Mouse (Mus musculus): ENCODE measurements around the gene Spast. TPM values are rescaled to one million over a fixed set of nuclear protein-coding genes. Genes with fewer than 3 reads are reported as not detected.

Gene Spast
- 10.8 and 11.6 TPM in 2 replicates for polyA plus RNA-seq (2015; fragmentation: Nextera tagmentation; extraction: Ambion mirVana)

DNA sequence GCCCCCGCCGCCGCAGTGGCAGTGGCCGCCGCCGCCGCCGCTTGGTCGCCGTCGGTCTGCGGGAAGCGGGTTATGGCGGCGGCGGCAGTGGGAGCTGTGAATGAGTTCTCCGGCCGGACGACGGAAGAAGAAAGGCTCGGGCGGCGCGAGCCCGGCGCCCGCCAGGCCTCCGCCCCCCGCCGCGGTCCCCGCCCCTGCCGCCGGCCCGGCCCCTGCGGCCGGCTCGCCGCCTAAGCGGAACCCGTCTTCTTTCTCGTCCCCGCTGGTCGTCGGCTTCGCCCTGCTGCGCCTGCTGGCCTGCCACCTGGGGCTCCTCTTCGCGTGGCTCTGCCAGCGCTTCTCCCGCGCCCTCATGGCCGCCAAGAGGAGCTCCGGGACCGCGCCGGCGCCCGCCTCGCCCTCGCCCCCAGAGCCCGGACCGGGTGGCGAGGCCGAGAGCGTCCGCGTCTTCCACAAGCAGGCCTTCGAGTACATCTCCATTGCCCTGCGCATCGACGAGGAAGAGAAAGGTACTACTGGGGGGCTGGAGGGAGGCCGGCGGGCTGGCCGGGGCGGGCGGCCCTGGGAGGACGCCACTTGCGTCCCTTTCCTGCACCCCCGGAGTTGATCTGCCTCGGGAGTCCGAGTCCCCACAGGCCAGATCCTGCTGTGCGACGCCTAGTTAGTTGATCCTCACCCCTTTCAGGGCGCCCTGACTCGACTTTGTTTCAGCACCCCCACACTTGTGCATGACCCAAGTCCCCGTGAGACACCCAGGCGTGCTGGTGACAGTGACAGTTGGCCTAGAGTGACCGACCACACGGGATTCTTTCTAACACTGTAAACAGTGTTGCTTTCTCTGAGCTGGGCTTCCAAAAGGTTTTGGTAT is at the start of gene Spast:
Gene Spast, plus strand, starts transcription at position 51 of the 868 bp plus-strand sequence.
- TF ChIP-seq EP300 (optimal IDR thresholded peaks at IDR 0.05) (no peak), CTCF (IDR thresholded peaks at IDR 0.05; ENCODE audit: low read depth) (no peak)
- H3K36me3 ChIP-seq (ENCODE audit: control insufficient read depth, insufficient read depth, low read length) = no peaks in the 10 kb centered on the region
- DNase-seq (ENCODE audit: low spot score) = peak; percentile 80
- H3K4me1 ChIP-seq (replicated peaks; ENCODE audit: control insufficient read depth, insufficient read depth) = no peaks in the 10 kb centered on the region
- H3K27me3 ChIP-seq (ENCODE audit: control insufficient read depth, insufficient read depth, low read length) = no peaks in the 10 kb centered on the region
- WGBS = under 1% methylated on average over 54 of the region's 90 CpGs
- peak; percentile 92 for ATAC-seq (ENCODE audit: low FRiP score, low TSS enrichment)
- H3K9ac ChIP-seq (ENCODE audit: low read length) = peak within 1 kb of the TSS; percentile 93
- H3K4me2 ChIP-seq (replicated peaks; ENCODE audit: low read depth) = peak within 1 kb of the TSS; percentile 78
- peak within 1 kb of the TSS; percentile 98 for H3K27ac ChIP-seq (replicated peaks)
- peak within 1 kb of the TSS; percentile 96 for H3K4me3 ChIP-seq (ENCODE audit: low read depth, low read length)
- no peaks in the 10 kb centered on the region for H3K9me3 ChIP-seq (ENCODE audit: control insufficient read depth, low read length)

DNA sequence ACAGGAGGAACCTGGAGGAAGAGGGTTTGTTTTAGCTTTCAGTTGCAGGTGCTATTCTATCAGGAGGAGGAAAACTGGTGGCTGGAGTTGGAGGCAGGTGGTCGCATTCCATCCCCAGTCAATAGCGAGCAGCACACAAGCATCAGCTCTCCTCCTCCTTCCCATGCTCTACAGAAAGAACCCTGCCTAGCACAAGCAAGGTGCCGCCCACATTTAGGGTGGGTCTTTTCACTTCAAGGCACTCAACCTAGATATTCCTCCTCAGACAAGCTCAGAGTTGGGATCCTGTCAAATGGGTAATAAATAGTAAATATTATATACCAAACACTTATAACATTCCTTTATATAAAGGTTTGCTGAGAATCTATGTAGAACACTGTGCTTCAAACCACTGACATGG is 48.6 kb upstream of the Spast start:
- H3K27me3 ChIP-seq (ENCODE audit: control insufficient read depth, insufficient read depth, low read length) = no peaks in the 10 kb centered on the region

DNA sequence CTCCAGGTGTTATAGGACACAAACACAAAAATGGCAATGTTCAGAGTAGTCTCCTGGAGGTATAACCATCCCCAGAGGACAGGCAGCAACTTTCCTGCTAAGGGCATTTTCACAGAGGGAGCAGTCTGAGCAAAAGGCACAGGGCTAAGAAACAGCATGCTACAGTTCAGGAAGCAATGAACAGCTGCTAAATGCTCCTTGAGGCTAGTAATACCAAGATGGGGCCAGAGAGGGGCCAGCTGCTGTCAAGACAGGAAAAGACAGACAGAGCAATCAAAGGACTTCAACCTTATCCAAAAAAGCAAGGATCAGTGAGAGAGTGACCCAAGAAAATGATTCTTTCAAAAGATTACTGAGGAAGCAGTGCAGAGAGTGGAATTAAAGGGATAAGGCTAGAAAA is 47.9 kb upstream of the Spast start:
- Histone ChIP-seq H3K36me3 (ENCODE audit: control insufficient read depth, insufficient read depth, low read length) (no peaks in the 10 kb centered on the region), H3K4me1 (replicated peaks; ENCODE audit: control insufficient read depth, insufficient read depth) (no peaks in the 10 kb centered on the region), H3K27me3 (ENCODE audit: control insufficient read depth, insufficient read depth, low read length) (no peaks in the 10 kb centered on the region), H3K4me3 (ENCODE audit: low read depth, low read length) (no peak overlapping the region), H3K9ac (ENCODE audit: low read length) (no peak overlapping the region), H3K27ac (replicated peaks) (no peak overlapping the region), H3K4me2 (replicated peaks; ENCODE audit: low read depth) (no peak overlapping the region), H3K9me3 (ENCODE audit: control insufficient read depth, low read length) (no peaks in the 10 kb centered on the region)
- DNase-seq (ENCODE audit: low spot score) (no peak), ATAC-seq (ENCODE audit: low FRiP score, low TSS enrichment) (no peak)
- TF ChIP-seq EP300 (optimal IDR thresholded peaks at IDR 0.05) (no peak), CTCF (IDR thresholded peaks at IDR 0.05; ENCODE audit: low read depth) (no peak)

More for the DNA sequence above, 48.6 kb upstream of the Spast start:
- TF ChIP-seq CTCF (IDR thresholded peaks at IDR 0.05; ENCODE audit: low read depth) (no peak), EP300 (optimal IDR thresholded peaks at IDR 0.05) (no peak)
- Histone ChIP-seq H3K9me3 (ENCODE audit: control insufficient read depth, low read length) (no peaks in the 10 kb centered on the region), H3K9ac (ENCODE audit: low read length) (no peak overlapping the region), H3K4me3 (ENCODE audit: low read depth, low read length) (no peak overlapping the region), H3K36me3 (ENCODE audit: control insufficient read depth, insufficient read depth, low read length) (no peaks in the 10 kb centered on the region), H3K4me2 (replicated peaks; ENCODE audit: low read depth) (no peak overlapping the region), H3K27ac (replicated peaks) (no peak overlapping the region), H3K4me1 (replicated peaks; ENCODE audit: control insufficient read depth, insufficient read depth) (no peaks in the 10 kb centered on the region)
- 59% methylated on average over 3 of the region's 3 CpGs for WGBS
- DNase-seq (ENCODE audit: low spot score) (no peak), ATAC-seq (ENCODE audit: low FRiP score, low TSS enrichment) (no peak)

DNA sequence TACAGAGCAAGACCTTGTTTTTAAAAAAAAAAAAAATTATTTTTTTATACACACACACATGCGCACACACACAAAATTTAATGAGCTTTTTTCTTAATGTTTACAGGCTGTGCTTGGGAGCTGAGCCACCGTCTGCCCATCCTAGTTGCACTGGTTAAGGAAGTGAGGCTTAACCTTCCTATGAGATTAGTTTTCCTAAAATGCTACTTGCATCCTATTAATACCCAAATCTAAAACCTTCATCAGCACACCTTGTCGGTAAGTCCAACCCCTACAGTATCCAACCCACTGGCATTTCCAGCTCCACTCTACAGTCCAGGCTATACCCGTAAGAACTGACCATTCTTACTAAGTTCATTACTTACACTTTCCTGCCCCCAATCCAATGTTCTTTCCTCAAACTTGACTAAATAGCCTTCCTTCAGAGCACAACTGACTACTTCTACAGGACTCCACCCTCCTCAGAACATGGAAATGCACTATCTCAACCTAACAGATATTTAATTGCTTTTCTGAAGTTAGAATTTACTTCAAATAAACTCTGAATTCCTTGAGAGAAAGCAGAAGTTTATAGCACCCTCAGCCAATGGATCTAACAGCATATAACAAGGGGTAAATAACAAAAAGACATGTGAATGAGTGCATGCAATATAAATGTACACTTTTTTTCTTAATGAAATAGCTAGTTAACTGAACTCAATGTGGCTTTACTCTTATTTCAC is 47.0 kb upstream of the Spast start:
- H3K4me3 ChIP-seq (ENCODE audit: low read depth, low read length) = no peak overlapping the region
- ATAC-seq (ENCODE audit: low FRiP score, low TSS enrichment) = no peak
- no peak overlapping the region for H3K9ac ChIP-seq (ENCODE audit: low read length)
- no peaks in the 10 kb centered on the region for H3K27me3 ChIP-seq (ENCODE audit: control insufficient read depth, insufficient read depth, low read length)
- no peak overlapping the region for H3K27ac ChIP-seq (replicated peaks)
- no peaks in the 10 kb centered on the region for H3K36me3 ChIP-seq (ENCODE audit: control insufficient read depth, insufficient read depth, low read length)
- no peak overlapping the region for H3K4me2 ChIP-seq (replicated peaks; ENCODE audit: low read depth)
- TF ChIP-seq EP300 (optimal IDR thresholded peaks at IDR 0.05) (no peak), CTCF (IDR thresholded peaks at IDR 0.05; ENCODE audit: low read depth) (no peak)
- H3K9me3 ChIP-seq (ENCODE audit: control insufficient read depth, low read length) = no peaks in the 10 kb centered on the region
- DNase-seq (ENCODE audit: low spot score) = no peak
- WGBS = 75% methylated on average over 4 of the region's 4 CpGs
- H3K4me1 ChIP-seq (replicated peaks; ENCODE audit: control insufficient read depth, insufficient read depth) = no peaks in the 10 kb centered on the region

DNA sequence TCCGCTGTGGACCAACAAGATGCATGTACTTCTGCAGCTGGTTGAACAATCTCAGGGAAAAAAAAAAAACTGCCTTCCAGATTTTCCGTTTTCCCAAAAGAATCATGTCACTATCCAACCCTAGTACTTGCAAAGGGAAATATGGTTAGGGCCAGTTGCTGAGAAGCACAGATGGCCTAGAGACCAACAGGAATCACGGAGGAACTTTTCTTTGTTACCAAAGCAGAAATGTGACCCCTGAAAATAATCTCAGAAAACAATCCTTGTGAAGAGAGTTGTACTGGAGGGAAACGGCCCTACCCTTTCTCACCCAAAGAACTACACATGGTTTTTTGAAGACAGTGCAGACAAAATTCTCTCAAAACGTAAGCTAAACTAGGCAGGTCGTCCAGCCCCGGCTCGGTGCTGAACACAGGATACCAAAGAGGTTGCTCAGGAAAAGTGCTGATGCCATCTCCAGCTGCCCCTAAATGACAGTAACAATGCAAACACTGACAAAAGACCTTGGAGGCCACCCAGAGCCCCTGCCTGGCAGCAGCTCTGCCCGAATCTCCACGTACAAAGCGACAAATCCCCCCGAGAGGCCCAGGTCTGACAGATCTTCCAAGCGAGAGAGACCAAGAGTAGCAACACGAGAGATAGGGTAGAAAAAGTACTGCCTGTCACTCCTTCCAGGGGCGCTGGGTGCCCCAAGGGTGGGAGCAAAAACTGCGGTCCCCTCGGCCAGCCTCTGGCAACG is 44.9 kb upstream of the Spast start:
- no peak for ATAC-seq (ENCODE audit: low FRiP score, low TSS enrichment)
- peak; percentile 26 for DNase-seq (ENCODE audit: low spot score)
- no peaks in the 10 kb centered on the region for H3K36me3 ChIP-seq (ENCODE audit: control insufficient read depth, insufficient read depth, low read length)
- TF ChIP-seq CTCF (IDR thresholded peaks at IDR 0.05; ENCODE audit: low read depth) (no peak), EP300 (optimal IDR thresholded peaks at IDR 0.05) (no peak)
- H3K4me3 ChIP-seq (ENCODE audit: low read depth, low read length) = peak overlapping the region; percentile 80
- WGBS = 1% methylated on average over 18 of the region's 18 CpGs
- no peaks in the 10 kb centered on the region for H3K27me3 ChIP-seq (ENCODE audit: control insufficient read depth, insufficient read depth, low read length)
- H3K4me2 ChIP-seq (replicated peaks; ENCODE audit: low read depth) = peak overlapping the region; percentile 87
- peak overlapping the region; percentile 95 for H3K9ac ChIP-seq (ENCODE audit: low read length)
- no peaks in the 10 kb centered on the region for H3K9me3 ChIP-seq (ENCODE audit: control insufficient read depth, low read length)
- H3K4me1 ChIP-seq (replicated peaks; ENCODE audit: control insufficient read depth, insufficient read depth) = no peaks in the 10 kb centered on the region
- H3K27ac ChIP-seq (replicated peaks) = peak overlapping the region; percentile 99

All from stomach, postnatal 0 days (tissue).